Mouse (Mus musculus): ENCODE measurements around the gene Gm853. TPM values are rescaled to one million over a fixed set of nuclear protein-coding genes. Genes with fewer than 3 reads are reported as not detected.

Gene Gm853
- polyA plus RNA-seq, 1 experiment = not detected

DNA sequence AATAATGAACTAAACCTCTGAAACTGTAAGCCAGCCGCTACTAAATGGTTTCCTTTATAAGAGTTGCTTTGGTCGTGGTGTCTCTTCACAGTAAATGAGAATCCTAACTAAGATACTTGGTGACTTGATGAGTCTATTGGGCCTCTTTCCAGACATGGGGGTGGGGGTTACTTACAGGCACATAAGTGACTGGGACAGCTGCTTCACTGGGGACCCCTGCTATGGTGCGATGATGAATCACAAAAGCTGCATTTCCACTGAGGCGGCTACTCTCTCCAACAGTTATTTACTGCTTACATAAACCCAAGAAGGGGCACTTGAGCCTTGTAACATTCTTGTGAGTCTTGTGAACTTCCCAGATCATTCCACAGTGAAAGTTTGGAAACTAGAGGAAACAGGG, 15.4 kb upstream of the Gm853 start:
- peaks cover 2% of the 10 kb centered on the region for H3K27me3 ChIP-seq (ENCODE audit: control insufficient read depth)
- TF ChIP-seq GATA1 (IDR thresholded peaks at IDR 0.05; ENCODE audit: low read length) = no peak
- peaks cover 19% of the 10 kb centered on the region for H3K4me1 ChIP-seq (ENCODE audit: control insufficient read depth)
- no peak overlapping the region for H3K4me3 ChIP-seq (replicated peaks)
- peaks cover 3% of the 10 kb centered on the region; the same call in 1 of the 2 replicates for H3K9me3 ChIP-seq (ENCODE audit: control insufficient read depth, low read length)
- H3K36me3 ChIP-seq (ENCODE audit: control insufficient read depth) = no peaks in the 10 kb centered on the region

- Histone ChIP-seq H3K4me1 (ENCODE audit: control insufficient read depth) (peaks cover 7% of the 10 kb centered on the region), H3K36me3 (ENCODE audit: control insufficient read depth) (no peaks in the 10 kb centered on the region), H3K27me3 (ENCODE audit: control insufficient read depth) (peaks cover 2% of the 10 kb centered on the region), H3K9me3 (ENCODE audit: control insufficient read depth, low read length) (peaks cover 3% of the 10 kb centered on the region; the same call in 1 of the 2 replicates), H3K4me3 (replicated peaks) (no peak overlapping the region)
- TF ChIP-seq TAL1 (IDR thresholded peaks at IDR 0.05; ENCODE audit: low read length) = no peak
- TF ChIP-seq GATA1 (IDR thresholded peaks at IDR 0.05; ENCODE audit: low read length) = no peak
These were observed 14.2 kb upstream of the Gm853 start for GRCm38 (mm10) chr4:130236361-130236760.

GRCm38 (mm10) chr4:130224071-130224470, 1.9 kb upstream of the Gm853 start:
- Histone ChIP-seq H3K9me3 (ENCODE audit: control insufficient read depth, low read length) (no peaks in the 10 kb centered on the region), H3K4me3 (replicated peaks) (no peak overlapping the region), H3K4me1 (ENCODE audit: control insufficient read depth) (no peaks in the 10 kb centered on the region; the same call in 1 of the 2 replicates), H3K36me3 (ENCODE audit: control insufficient read depth) (no peaks in the 10 kb centered on the region), H3K27me3 (ENCODE audit: control insufficient read depth) (peaks cover 26% of the 10 kb centered on the region)
- TF ChIP-seq TAL1 (IDR thresholded peaks at IDR 0.05; ENCODE audit: low read length) = no peak

- no peaks in the 10 kb centered on the region for H3K36me3 ChIP-seq (ENCODE audit: control insufficient read depth)
- TF ChIP-seq TAL1 (IDR thresholded peaks at IDR 0.05; ENCODE audit: low read length) = no peak
- H3K27me3 ChIP-seq (ENCODE audit: control insufficient read depth) = peaks cover 32% of the 10 kb centered on the region
- no peak overlapping the region for H3K4me3 ChIP-seq (replicated peaks)
- peaks cover 4% of the 10 kb centered on the region for H3K4me1 ChIP-seq (ENCODE audit: control insufficient read depth)
- no peaks in the 10 kb centered on the region for H3K9me3 ChIP-seq (ENCODE audit: control insufficient read depth, low read length)
These were observed 2.0 kb downstream of the Gm853 start for GRCm38 (mm10) chr4:130220176-130220575.

GRCm38 (mm10) chr4:130215392-130215791, 6.8 kb downstream of the Gm853 start:
- TF ChIP-seq TAL1 (IDR thresholded peaks at IDR 0.05; ENCODE audit: low read length) = no peak
- no peak for TF ChIP-seq GATA1 (IDR thresholded peaks at IDR 0.05; ENCODE audit: low read length)
- Histone ChIP-seq H3K4me1 (ENCODE audit: control insufficient read depth) (peaks cover 46% of the 10 kb centered on the region), H3K9me3 (ENCODE audit: control insufficient read depth, low read length) (no peaks in the 10 kb centered on the region), H3K27me3 (ENCODE audit: control insufficient read depth) (peaks cover 13% of the 10 kb centered on the region), H3K36me3 (ENCODE audit: control insufficient read depth) (no peaks in the 10 kb centered on the region), H3K4me3 (replicated peaks) (no peak overlapping the region)

- TF ChIP-seq TAL1 (IDR thresholded peaks at IDR 0.05; ENCODE audit: low read length) (no peak), GATA1 (IDR thresholded peaks at IDR 0.05; ENCODE audit: low read length) (no peak)
- Histone ChIP-seq H3K4me1 (ENCODE audit: control insufficient read depth) (peaks cover 46% of the 10 kb centered on the region), H3K4me3 (replicated peaks) (no peak overlapping the region), H3K9me3 (ENCODE audit: control insufficient read depth, low read length) (no peaks in the 10 kb centered on the region), H3K36me3 (ENCODE audit: control insufficient read depth) (no peaks in the 10 kb centered on the region), H3K27me3 (ENCODE audit: control insufficient read depth) (peaks cover 7% of the 10 kb centered on the region)
These were observed 8.3 kb downstream of the Gm853 start for GRCm38 (mm10) chr4:130213857-130214256.

DNA sequence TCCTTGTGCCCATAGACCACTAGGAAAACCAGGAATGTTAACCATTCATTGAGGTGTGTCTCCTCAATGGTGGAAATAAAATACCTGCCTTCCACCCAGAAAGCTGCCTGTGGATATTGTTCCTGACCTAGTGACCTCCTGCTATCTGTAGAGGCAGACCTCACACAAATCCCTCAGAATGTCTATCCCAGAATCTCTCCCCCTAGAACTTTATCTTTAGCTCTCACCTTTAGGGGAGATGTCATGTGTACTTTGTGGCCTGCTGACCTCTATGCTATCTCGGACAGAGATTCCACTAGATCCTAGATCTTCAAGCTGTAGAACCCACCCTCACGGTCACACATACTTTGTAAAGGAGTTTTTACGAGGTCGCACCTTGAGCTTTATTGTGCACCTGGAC, 9.0 kb downstream of the Gm853 start:
- Histone ChIP-seq H3K4me1 (ENCODE audit: control insufficient read depth) (peaks cover 46% of the 10 kb centered on the region), H3K4me3 (replicated peaks) (no peak overlapping the region), H3K9me3 (ENCODE audit: control insufficient read depth, low read length) (peaks cover 2% of the 10 kb centered on the region; the same call in 1 of the 2 replicates), H3K27me3 (ENCODE audit: control insufficient read depth) (peaks cover 7% of the 10 kb centered on the region), H3K36me3 (ENCODE audit: control insufficient read depth) (no peaks in the 10 kb centered on the region)
- no peak for TF ChIP-seq GATA1 (IDR thresholded peaks at IDR 0.05; ENCODE audit: low read length)
- no peak for TF ChIP-seq TAL1 (IDR thresholded peaks at IDR 0.05; ENCODE audit: low read length)

GRCm38 (mm10) chr4:130212421-130212820, 9.8 kb downstream of the Gm853 start:
- H3K27me3 ChIP-seq (ENCODE audit: control insufficient read depth) = peaks cover 7% of the 10 kb centered on the region
- H3K9me3 ChIP-seq (ENCODE audit: control insufficient read depth, low read length) = peaks cover 10% of the 10 kb centered on the region
- no peaks in the 10 kb centered on the region for H3K36me3 ChIP-seq (ENCODE audit: control insufficient read depth)
- H3K4me1 ChIP-seq (ENCODE audit: control insufficient read depth) = peaks cover 46% of the 10 kb centered on the region
- no peak overlapping the region for H3K4me3 ChIP-seq (replicated peaks)
- TF ChIP-seq TAL1 (IDR thresholded peaks at IDR 0.05; ENCODE audit: low read length) = no peak
- no peak for TF ChIP-seq GATA1 (IDR thresholded peaks at IDR 0.05; ENCODE audit: low read length)

DNA sequence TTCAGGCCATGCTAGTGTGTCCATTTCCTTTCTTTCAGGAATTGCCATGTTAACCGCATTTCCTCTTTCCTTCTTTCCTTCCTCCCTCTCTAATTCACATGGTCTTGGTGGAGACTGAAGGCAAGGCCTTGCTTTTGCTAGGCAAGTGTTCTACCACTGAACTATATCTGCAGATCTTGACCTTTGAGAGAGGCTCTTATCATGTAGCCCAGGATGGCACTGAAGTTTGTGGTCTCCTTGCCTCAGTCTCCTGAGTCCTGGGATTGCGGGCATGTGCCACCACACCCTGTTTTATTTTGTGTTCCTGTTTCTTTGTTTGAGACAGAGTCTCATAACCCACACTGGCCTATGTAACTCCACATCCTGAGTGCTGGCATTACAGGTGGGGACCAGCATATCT, 10.3 kb downstream of the Gm853 start:
- TF ChIP-seq TAL1 (IDR thresholded peaks at IDR 0.05; ENCODE audit: low read length) (no peak), GATA1 (IDR thresholded peaks at IDR 0.05; ENCODE audit: low read length) (no peak)

More for the DNA sequence above, 10.3 kb downstream of the Gm853 start:
- H3K27me3 ChIP-seq (ENCODE audit: control insufficient read depth) = peaks cover 7% of the 10 kb centered on the region
- no peak overlapping the region for H3K4me3 ChIP-seq (replicated peaks)
- H3K36me3 ChIP-seq (ENCODE audit: control insufficient read depth) = no peaks in the 10 kb centered on the region
- peaks cover 16% of the 10 kb centered on the region for H3K9me3 ChIP-seq (ENCODE audit: control insufficient read depth, low read length)
- H3K4me1 ChIP-seq (ENCODE audit: control insufficient read depth) = peaks cover 46% of the 10 kb centered on the region

Data from erythroblast, embryonic 14.5 days (primary cell).